Mouse (Mus musculus): ENCODE measurements at regions not wholly inside any gene's neighbourhood (a gene's known extent, or its start where the extent isn't known, plus 50 kb on each side); places are given as distances from the start of the nearest gene placed in this dataset.

- TF ChIP-seq POLR2A (IDR thresholded peaks at IDR 0.05; ENCODE audit: low read depth, low read length) (no peak), E2F4 (IDR thresholded peaks at IDR 0.05; ENCODE audit: insufficient replicate concordance, low read depth, low read length) (no peak), CTCF (conservative IDR thresholded peaks at IDR 0.05 in 1 of 2, IDR thresholded peaks at IDR 0.05 in 1 of 2; ENCODE audit: low read depth in 2 of 2, low read length in 2 of 2) (no peak), ZC3H11A (IDR thresholded peaks at IDR 0.05; ENCODE audit: low read depth, low read length) (no peak), GABPA (IDR thresholded peaks at IDR 0.05; ENCODE audit: insufficient replicate concordance, low read depth, low read length) (no peak), BHLHE40 (IDR thresholded peaks at IDR 0.05; ENCODE audit: low read depth, low read length) (no peak), TBP (conservative IDR thresholded peaks at IDR 0.05; ENCODE audit: low read depth, low read length) (no peak), MAX (IDR thresholded peaks at IDR 0.05; ENCODE audit: low read length) (no peak), EP300 (IDR thresholded peaks at IDR 0.05; ENCODE audit: low read length) (no peak), MYC (IDR thresholded peaks at IDR 0.05; ENCODE audit: low read depth, low read length) (no peak), MXI1 (IDR thresholded peaks at IDR 0.05; ENCODE audit: low read depth, low read length) (no peak), HCFC1 (IDR thresholded peaks at IDR 0.05; ENCODE audit: low read depth, low read length) (no peak)
Observed at GRCm38 (mm10) chr10:24493936-24494335, 101.3 kb upstream of the Ccn2 start.

Measured in CH12.LX (cell line).